Mouse (Mus musculus) megakaryocyte, adult 5-6 weeks (primary cell): ENCODE data around the gene Neu2. TPM values are rescaled to one million over a fixed set of nuclear protein-coding genes. Genes with fewer than 3 reads are reported as not detected.

Source experiments
- ATAC-seq: 2 replicates; pipeline ENCODE4 v1.8.0; 2016; ENCODE audit warnings: mild to moderate bottlenecking, inconsistent platforms; ENCODE audit not compliant: poor library complexity, severe bottlenecking
- total RNA-seq, 2 experiments: library from RNA; stranded (forward) in 1 of 2; stranded (reverse) in 1 of 2; fragments of 153-499, 151-499 nt in 1 of 2; fragments of 221-1000, 200-1000 nt in 1 of 2; gene quantifications; 2 replicates each; pipeline versions ENCODE4 v1.2.3 to v1.2.4; 2015 to 2017

Gene Neu2
- total RNA-seq, 2 experiments from 2014 or later = not detected

GRCm38 (mm10) chr1:87645041-87645440 lies 135.4 kb downstream of the Neu2 start:
- ATAC-seq = no peak

DNA sequence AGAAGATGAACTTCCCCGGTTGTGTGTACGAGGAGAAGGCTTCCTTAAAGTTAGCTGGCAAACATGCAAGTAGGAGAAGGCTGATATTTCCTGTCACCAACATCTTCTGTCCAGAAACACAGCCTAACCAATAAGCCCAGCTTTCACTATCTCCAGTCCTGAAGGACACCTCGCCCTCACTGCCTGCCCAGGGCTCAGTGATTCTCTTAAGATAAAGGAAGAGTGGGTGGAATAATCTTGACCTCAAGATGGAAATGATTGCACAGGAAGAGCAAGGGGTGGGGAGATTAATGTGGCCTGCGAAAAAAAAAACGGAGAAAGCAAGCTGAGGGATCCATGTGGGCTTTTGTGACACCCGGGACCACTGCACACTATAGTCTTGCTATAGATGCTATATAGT lies 136.1 kb downstream of the Neu2 start:
- ATAC-seq = no peak

Other genes starting within 250 kb of the Neu2 start
- 0.07 TPM in 1 of 2 replicates, not detected in the other for gene Efhd1, start 245.5 kb upstream of the Neu2 start, total RNA-seq (2015)
- gene Efhd1, start 245.5 kb upstream of the Neu2 start, total RNA-seq (2017) = not detected in 2 replicates
- gene Gigyf2, start 182.9 kb upstream of the Neu2 start, total RNA-seq (2015) = 38.6 and 39.0 TPM in 2 replicates
- 87.4 and 90.8 TPM in 2 replicates for gene Gigyf2, start 182.9 kb upstream of the Neu2 start, total RNA-seq (2017)
- gene Kcnj13, start 115.2 kb upstream of the Neu2 start, total RNA-seq (2015) = not detected in 2 replicates
- not detected in 2 replicates for gene Kcnj13, start 115.2 kb upstream of the Neu2 start, total RNA-seq (2017)
- gene Snorc, start 39.6 kb upstream of the Neu2 start, total RNA-seq (2015) = not detected in 2 replicates
- gene Snorc, start 39.6 kb upstream of the Neu2 start, total RNA-seq (2017) = not detected in 2 replicates
- not detected in 2 replicates for gene Ngef, start 64.0 kb downstream of the Neu2 start, total RNA-seq (2015)
- gene Ngef, start 64.0 kb downstream of the Neu2 start, total RNA-seq (2017) = not detected in 2 replicates
- 99.6 and 105 TPM in 2 replicates for gene Inpp5d, start 110.4 kb downstream of the Neu2 start, total RNA-seq (2015)
- gene Inpp5d, start 110.4 kb downstream of the Neu2 start, total RNA-seq (2017) = 88.0 and 148 TPM in 2 replicates
- 13.6 and 22.9 TPM in 2 replicates for gene Atg16l1, start 246.0 kb downstream of the Neu2 start, total RNA-seq (2015)
- gene Atg16l1, start 246.0 kb downstream of the Neu2 start, total RNA-seq (2017) = 33.9 and 38.5 TPM in 2 replicates